Mouse (Mus musculus) forebrain, embryonic 15.5 days (tissue): ENCODE data around the gene Dusp3. TPM values are rescaled to one million over a fixed set of nuclear protein-coding genes. Genes with fewer than 3 reads are reported as not detected.

Source experiments
- ATAC-seq: fragments of 200-750 bp; cut with Nextera tagmentation; replicated peaks from 2 replicates; pipeline ENCODE4 v1.8.0; 2017; ENCODE audit warnings: mild to moderate bottlenecking, moderate TSS enrichment, moderate library complexity
- H3K27ac ChIP-seq: fragments of 300-500 bp; sonication (generic); replicated peaks from 2 replicates; pipeline ENCODE4 v1.5.1; 2015; ENCODE audit warnings: mild to moderate bottlenecking, inconsistent platforms
- H3K27me3 ChIP-seq: fragments of 300-500 bp; sonication (generic); 2 replicates; pipeline ENCODE4 v1.6.1; 2015; ENCODE audit warnings: inconsistent platforms
- H3K36me3 ChIP-seq: fragments of 300-500 bp; sonication (generic); 2 replicates; pipeline ENCODE4 v1.6.1; 2015; ENCODE audit warnings: mild to moderate bottlenecking, inconsistent platforms
- H3K4me1 ChIP-seq: fragments of 300-500 bp; sonication (generic); 2 replicates; pipeline ENCODE4 v1.6.1; 2015; ENCODE audit warnings: inconsistent platforms
- H3K4me2 ChIP-seq: fragments of 300-500 bp; sonication (generic); replicated peaks from 2 replicates; pipeline ENCODE4 v1.6.1; 2015; ENCODE audit warnings: mild to moderate bottlenecking, inconsistent platforms
- H3K4me3 ChIP-seq: fragments of 300-500 bp; sonication (generic); 2 replicates; pipeline ENCODE4 v1.5.1; 2015; ENCODE audit warnings: mild to moderate bottlenecking, inconsistent platforms
- H3K9ac ChIP-seq: fragments of 300-500 bp; sonication (generic); replicated peaks from 2 replicates; pipeline ENCODE4 v1.6.1; 2015; ENCODE audit warnings: mild to moderate bottlenecking, inconsistent platforms
- H3K9me3 ChIP-seq: fragments of 300-500 bp; sonication (generic); 2 replicates; pipeline ENCODE4 v1.6.1; 2016; ENCODE audit warnings: inconsistent platforms
- WGBS: fragments of 180-500 bp; shearing (Covaris S2); methylation state at CpG from one replicate; pipeline ENCODE4 v1.1.7; 2015; ENCODE audit warnings: mixed read lengths; 5-methylcytosine and 5-hydroxymethylcytosine counted together
- polyA plus RNA-seq: library from polyadenylated mRNA; unstranded; fragments of >200 nt; fragmentation: Nextera tagmentation; extraction: Ambion mirVana; gene quantifications from 2 replicates; pipeline ENCODE4 v1.2.1, GENCODE M21; 2015

The Dusp3 gene
- polyA plus RNA-seq, 1 experiment from 2014 or later = 13.0 TPM

DNA sequence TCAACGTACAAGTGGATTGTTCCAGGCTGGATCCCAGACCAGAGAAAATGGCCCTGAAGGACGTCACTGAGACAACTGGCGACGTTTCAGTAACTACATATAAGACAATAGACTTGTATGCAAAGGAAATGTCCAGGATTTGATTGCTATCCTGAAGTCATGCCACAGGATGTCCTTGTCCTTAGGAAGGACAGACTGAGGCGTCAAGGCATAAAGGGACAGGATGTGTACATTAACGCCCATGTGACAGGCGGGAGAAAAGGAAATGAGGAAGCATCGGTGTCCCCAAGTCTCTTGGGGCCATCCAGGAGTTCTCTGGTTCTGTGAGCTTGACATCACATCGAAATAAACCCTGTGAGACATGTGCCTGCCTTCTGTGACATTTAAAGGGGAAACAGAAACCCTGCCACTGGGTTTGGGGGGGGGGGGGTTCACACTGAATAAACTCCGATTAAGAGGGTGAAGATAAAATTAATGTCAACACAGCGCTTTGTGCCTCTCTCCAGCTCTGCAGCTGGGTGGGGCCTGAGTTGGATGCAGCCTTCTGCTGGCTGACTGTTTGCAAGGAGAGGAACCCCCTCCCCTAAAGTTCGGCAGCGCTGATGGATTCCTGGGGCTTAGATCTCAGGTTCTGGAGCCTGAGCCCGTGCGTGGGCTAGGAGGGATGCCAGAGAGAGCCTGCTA, 22.3 kb upstream of the Dusp3 start:
- ATAC-seq = no peak
- Histone ChIP-seq H3K36me3 (peaks cover 43% of the 10 kb centered on the region), H3K4me2 (no peak overlapping the region), H3K9ac (no peak overlapping the region), H3K4me3 (no peak overlapping the region), H3K27me3 (no peaks in the 10 kb centered on the region), H3K27ac (peak overlapping the region; percentile 90), H3K4me1 (peaks cover 24% of the 10 kb centered on the region), H3K9me3 (no peaks in the 10 kb centered on the region)
- 84% methylated on average over 15 of the region's 15 CpGs for WGBS

GRCm38 (mm10) chr11:102008372-102008771, 21.6 kb upstream of the Dusp3 start:
- ATAC-seq = no peak
- Histone ChIP-seq H3K4me2 (no peak overlapping the region), H3K9ac (no peak overlapping the region), H3K27me3 (no peaks in the 10 kb centered on the region), H3K27ac (no peak overlapping the region), H3K4me3 (no peak overlapping the region), H3K36me3 (peaks cover 49% of the 10 kb centered on the region), H3K4me1 (peaks cover 24% of the 10 kb centered on the region), H3K9me3 (no peaks in the 10 kb centered on the region)
- 91% methylated on average over 8 of the region's 8 CpGs for WGBS

DNA sequence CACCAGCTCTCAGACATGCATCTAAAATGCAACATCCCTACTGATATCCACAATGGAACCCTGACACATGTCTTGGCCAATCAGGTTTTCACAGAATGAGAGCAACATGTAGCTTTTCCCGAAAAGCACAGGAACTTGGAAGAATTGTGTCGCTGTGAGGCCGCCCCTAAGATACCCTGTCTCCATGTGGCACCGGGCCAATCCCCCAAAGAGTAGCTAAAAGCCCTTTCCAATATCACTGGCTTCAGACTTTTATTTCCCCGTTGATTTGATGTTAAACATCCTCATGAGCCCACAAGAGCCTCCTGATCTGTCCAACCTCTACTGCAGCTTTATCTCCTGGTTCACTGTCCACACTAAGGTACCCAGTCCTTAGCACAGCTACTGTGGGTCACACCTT, 19.9 kb upstream of the Dusp3 start:
- peaks cover 39% of the 10 kb centered on the region for H3K36me3 ChIP-seq

GRCm38 (mm10) chr11:102006271-102006670, 19.5 kb upstream of the Dusp3 start:
- Histone ChIP-seq H3K4me2 (no peak overlapping the region), H3K36me3 (peaks cover 41% of the 10 kb centered on the region), H3K4me3 (no peak overlapping the region), H3K27ac (peak overlapping the region; percentile 3; the same call in 1 of the 2 replicates), H3K9me3 (no peaks in the 10 kb centered on the region), H3K27me3 (no peaks in the 10 kb centered on the region), H3K4me1 (peaks cover 24% of the 10 kb centered on the region), H3K9ac (no peak overlapping the region)
- no peak for ATAC-seq
- WGBS = 58% methylated on average over 9 of the region's 9 CpGs

More for the DNA sequence above, 19.9 kb upstream of the Dusp3 start:
- H3K27me3 ChIP-seq = no peaks in the 10 kb centered on the region
- ATAC-seq = no peak
- peak overlapping the region; percentile 3; the same call in 1 of the 2 replicates for H3K27ac ChIP-seq
- H3K4me1 ChIP-seq = peaks cover 24% of the 10 kb centered on the region
- WGBS = 62% methylated on average over 5 of the region's 5 CpGs
- no peak overlapping the region for H3K4me3 ChIP-seq
- no peak overlapping the region for H3K9ac ChIP-seq
- H3K9me3 ChIP-seq = no peaks in the 10 kb centered on the region
- no peak overlapping the region for H3K4me2 ChIP-seq

- Histone ChIP-seq H3K36me3 (peaks cover 46% of the 10 kb centered on the region), H3K9ac (no peak overlapping the region), H3K9me3 (no peaks in the 10 kb centered on the region), H3K4me1 (0 out of 2 replicates have a peak, but pooled peaks cover 6% of the 10 kb centered on the region), H3K4me3 (no peak overlapping the region), H3K4me2 (no peak overlapping the region), H3K27me3 (no peaks in the 10 kb centered on the region), H3K27ac (no peak overlapping the region)
- WGBS = 94% methylated on average over 8 of the region's 8 CpGs
- ATAC-seq = no peak
These were observed 17.4 kb upstream of the Dusp3 start for GRCm38 (mm10) chr11:102004251-102004650.

DNA sequence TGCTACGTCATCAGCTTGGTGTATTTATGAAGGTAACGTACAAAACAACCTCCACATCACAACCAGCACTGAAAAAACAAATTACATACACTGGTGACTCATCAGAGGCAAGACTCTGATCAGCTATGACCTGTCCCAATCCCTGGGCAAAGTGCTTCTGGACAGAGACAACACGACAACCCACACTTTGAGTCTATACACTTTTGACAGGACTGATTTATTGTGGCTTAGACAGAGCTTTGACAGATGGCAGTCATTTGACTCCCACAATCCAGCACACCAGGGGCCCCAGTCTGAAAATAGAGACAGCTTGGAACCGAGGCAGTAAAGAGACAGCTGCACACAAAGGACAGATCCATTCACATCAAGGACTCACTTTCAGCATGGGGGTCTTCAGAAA, 12.7 kb upstream of the Dusp3 start:
- no peak overlapping the region for H3K4me2 ChIP-seq
- no peak overlapping the region for H3K9ac ChIP-seq
- 61% methylated on average over 4 of the region's 4 CpGs for WGBS
- no peaks in the 10 kb centered on the region for H3K27me3 ChIP-seq
- H3K36me3 ChIP-seq = peaks cover 22% of the 10 kb centered on the region
- H3K9me3 ChIP-seq = no peaks in the 10 kb centered on the region
- H3K27ac ChIP-seq = no peak overlapping the region
- no peaks in the 10 kb centered on the region for H3K4me1 ChIP-seq
- ATAC-seq = no peak
- H3K4me3 ChIP-seq = no peak overlapping the region

- Histone ChIP-seq H3K27ac (no peak overlapping the region), H3K36me3 (peaks cover 13% of the 10 kb centered on the region), H3K4me3 (no peak overlapping the region), H3K4me2 (no peak overlapping the region), H3K9ac (no peak overlapping the region), H3K4me1 (no peaks in the 10 kb centered on the region), H3K27me3 (no peaks in the 10 kb centered on the region), H3K9me3 (no peaks in the 10 kb centered on the region)
- ATAC-seq = no peak
- WGBS = 50% methylated on average over 5 of the region's 5 CpGs
These were observed 11.4 kb upstream of the Dusp3 start for GRCm38 (mm10) chr11:101998258-101998657.

GRCm38 (mm10) chr11:101995938-101996337, 9.1 kb upstream of the Dusp3 start:
- H3K9me3 ChIP-seq = no peaks in the 10 kb centered on the region
- no peak overlapping the region for H3K4me2 ChIP-seq
- no peak for ATAC-seq
- no peak overlapping the region for H3K27ac ChIP-seq
- no peaks in the 10 kb centered on the region for H3K27me3 ChIP-seq
- no peaks in the 10 kb centered on the region for H3K4me1 ChIP-seq
- H3K36me3 ChIP-seq = peaks cover 5% of the 10 kb centered on the region
- 90% methylated on average over 7 of the region's 7 CpGs for WGBS
- H3K4me3 ChIP-seq = no peak overlapping the region
- no peak overlapping the region for H3K9ac ChIP-seq

GRCm38 (mm10) chr11:101994100-101994499, 7.3 kb upstream of the Dusp3 start:
- no peak overlapping the region for H3K27ac ChIP-seq
- no peak overlapping the region for H3K9ac ChIP-seq
- H3K9me3 ChIP-seq = no peaks in the 10 kb centered on the region
- H3K4me1 ChIP-seq = no peaks in the 10 kb centered on the region
- H3K27me3 ChIP-seq = no peaks in the 10 kb centered on the region
- H3K4me3 ChIP-seq = no peak overlapping the region
- H3K36me3 ChIP-seq = no peaks in the 10 kb centered on the region; the same call in none of the 2 replicates
- WGBS = 73% methylated on average over 8 of the region's 8 CpGs
- no peak for ATAC-seq
- H3K4me2 ChIP-seq = no peak overlapping the region

- H3K27ac ChIP-seq = no peak overlapping the region
- ATAC-seq = no peak
- H3K4me3 ChIP-seq = no peak overlapping the region
- 86% methylated on average over 7 of the region's 7 CpGs for WGBS
- no peaks in the 10 kb centered on the region for H3K4me1 ChIP-seq
- H3K4me2 ChIP-seq = no peak overlapping the region
- no peaks in the 10 kb centered on the region; the same call in none of the 2 replicates for H3K36me3 ChIP-seq
- no peaks in the 10 kb centered on the region for H3K27me3 ChIP-seq
- no peaks in the 10 kb centered on the region for H3K9me3 ChIP-seq
- H3K9ac ChIP-seq = no peak overlapping the region
These were observed 5.6 kb upstream of the Dusp3 start for GRCm38 (mm10) chr11:101992411-101992810.

DNA sequence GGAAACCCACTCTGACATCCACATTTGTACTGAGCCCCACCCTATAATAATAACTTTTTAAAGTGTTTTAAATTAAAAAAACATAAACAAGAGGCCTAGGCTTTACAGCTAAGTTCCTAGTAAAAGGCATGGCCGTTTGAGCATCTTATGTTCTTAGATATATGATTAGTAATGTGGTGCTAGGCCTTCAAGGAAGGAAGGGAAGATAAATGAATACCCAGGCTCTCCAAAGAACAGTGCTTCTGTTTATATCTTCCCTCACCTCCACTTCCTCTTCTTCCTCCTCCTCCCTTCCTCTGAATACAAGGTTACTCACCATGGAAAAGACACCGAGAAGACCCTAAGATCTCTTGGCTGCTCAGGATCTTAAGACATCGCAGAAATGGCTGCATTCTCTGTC, 5.0 kb upstream of the Dusp3 start:
- no peak for ATAC-seq
- Histone ChIP-seq H3K9ac (no peak overlapping the region), H3K4me2 (no peak overlapping the region), H3K9me3 (no peaks in the 10 kb centered on the region), H3K36me3 (no peaks in the 10 kb centered on the region; the same call in 1 of the 2 replicates), H3K27me3 (peaks cover 1% of the 10 kb centered on the region; the same call in 1 of the 2 replicates), H3K27ac (no peak overlapping the region), H3K4me1 (no peaks in the 10 kb centered on the region), H3K4me3 (no peak overlapping the region)
- 86% methylated on average over 3 of the region's 3 CpGs for WGBS

- Histone ChIP-seq H3K27ac (no peak overlapping the region), H3K9me3 (no peaks in the 10 kb centered on the region), H3K9ac (no peak overlapping the region), H3K4me1 (no peaks in the 10 kb centered on the region), H3K4me2 (no peak overlapping the region), H3K27me3 (peaks cover 4% of the 10 kb centered on the region; the same call in 1 of the 2 replicates), H3K36me3 (no peaks in the 10 kb centered on the region), H3K4me3 (no peak overlapping the region)
- WGBS = 92% methylated on average over 3 of the region's 3 CpGs
- no peak for ATAC-seq
These were observed 3.4 kb upstream of the Dusp3 start for GRCm38 (mm10) chr11:101990244-101990643.

- H3K4me2 ChIP-seq = no peak overlapping the region
- WGBS = 4% methylated on average over 10 of the region's 10 CpGs
- peaks cover 13% of the 10 kb centered on the region; the same call in 1 of the 2 replicates for H3K4me1 ChIP-seq
- ATAC-seq = no peak; the same call in 1 of the 2 replicates
- H3K36me3 ChIP-seq = no peaks in the 10 kb centered on the region
- no peak overlapping the region for H3K27ac ChIP-seq
- H3K9me3 ChIP-seq = no peaks in the 10 kb centered on the region
- H3K4me3 ChIP-seq = no peak overlapping the region
- no peak overlapping the region for H3K9ac ChIP-seq
- H3K27me3 ChIP-seq = peaks cover 4% of the 10 kb centered on the region; the same call in 1 of the 2 replicates
These were observed 823 bp downstream of the Dusp3 start for GRCm38 (mm10) chr11:101985990-101986389.
